Mouse (Mus musculus) thymus, postnatal 36 days (tissue): ENCODE measurements around the gene Cyb561d2.
"Not testable (repeated sequence)": the region's sequence is repeated elsewhere in the genome, so short reads cannot be mapped to it uniquely, and the experiment has no call there.

Experiments used
- DNase-seq, 2 experiments: peaks; one replicate each; pipeline ENCODE4 v3.0.0; 2022; ENCODE audit warnings: mixed read lengths in 2 of 2

Gene Cyb561d2

GRCm38 (mm10) chr9:107541474-107542351 lies at the start of gene Cyb561d2, which contains the start of gene Nprl2:
Cyb561d2 (minus strand) TSS chr9:107542193.
Nprl2 (plus strand) TSS chr9:107542226.
- DNase-seq, result peak; percentile 97

GRCm38 (mm10) chr9:107590773-107591060 lies 48.7 kb upstream of the Cyb561d2 start:
- no peak for DNase-seq

- DNase-seq, result peak in 1 of 2 experiments; percentile 30
Observed at GRCm38 (mm10) chr9:107590058-107590772, 48.2 kb upstream of the Cyb561d2 start.

- DNase-seq, result no peak
Observed at GRCm38 (mm10) chr9:107587833-107588639, 46.0 kb upstream of the Cyb561d2 start.

- peak; percentile 97 to 99 for DNase-seq
Observed at GRCm38 (mm10) chr9:107586974-107587832, 45.2 kb upstream of the Cyb561d2 start, which contains the start of gene Ifrd2. Ifrd2 (plus strand) TSS chr9:107587642.

- DNase-seq, result peak in 1 of 2 experiments; percentile 23
Observed at GRCm38 (mm10) chr9:107586504-107586903, 44.5 kb upstream of the Cyb561d2 start.

GRCm38 (mm10) chr9:107583174-107583573 lies 41.2 kb upstream of the Cyb561d2 start:
- no peak for DNase-seq

GRCm38 (mm10) chr9:107582509-107583062 lies 40.6 kb upstream of the Cyb561d2 start:
- no peak for DNase-seq

- no peak for DNase-seq
Observed at GRCm38 (mm10) chr9:107581584-107581983, 39.6 kb upstream of the Cyb561d2 start.

GRCm38 (mm10) chr9:107580501-107581317 lies 38.7 kb upstream of the Cyb561d2 start, which contains the start of gene Hyal3:
Hyal3 (plus strand) TSS chr9:107580818.
- peak; percentile 83 to 88 for DNase-seq

GRCm38 (mm10) chr9:107579023-107579900 lies 37.3 kb upstream of the Cyb561d2 start:
- no peak for DNase-seq

GRCm38 (mm10) chr9:107578587-107578986 lies 36.6 kb upstream of the Cyb561d2 start, which contains the start of gene Naa80:
Naa80 (plus strand) TSS chr9:107578887.
- DNase-seq, result no peak

- DNase-seq, result no peak
Observed at GRCm38 (mm10) chr9:107577871-107578270, 35.9 kb upstream of the Cyb561d2 start.

- DNase-seq, result no peak
Observed at GRCm38 (mm10) chr9:107576357-107577107, 34.5 kb upstream of the Cyb561d2 start, which contains the start of gene Hyal1. Hyal1 (plus strand) TSS chr9:107576927.

GRCm38 (mm10) chr9:107575579-107576356 lies 33.8 kb upstream of the Cyb561d2 start:
- DNase-seq, result no peak

GRCm38 (mm10) chr9:107573774-107574173 lies 31.8 kb upstream of the Cyb561d2 start:
- DNase-seq, result not testable (repeated sequence)

- no peak for DNase-seq
Observed at GRCm38 (mm10) chr9:107572327-107572662, 30.3 kb upstream of the Cyb561d2 start.
